Mouse (Mus musculus): ENCODE results near the gene Pmpca. TPM values are rescaled to one million over a fixed set of nuclear protein-coding genes. Genes with fewer than 3 reads are reported as not detected.

Gene Pmpca
- polyA plus RNA-seq, 1 experiment from 2014 or later = 90.0 TPM

- Histone ChIP-seq H3K9ac (no peak overlapping the region), H3K4me3 (no peak overlapping the region), H3K36me3 (no peaks in the 10 kb centered on the region), H3K9me3 (no peaks in the 10 kb centered on the region), H3K27ac (replicated peaks) (no peak overlapping the region), H3K27me3 (no peaks in the 10 kb centered on the region), H3K4me1 (replicated peaks) (peaks cover 15% of the 10 kb centered on the region), H3K4me2 (no peak overlapping the region)
- no peak for ATAC-seq (ENCODE audit: low FRiP score, low read depth)
- WGBS = 82% methylated on average over 7 of the region's 7 CpGs
Observed at GRCm38 (mm10) chr2:26356678-26357077, 32.5 kb upstream of the Pmpca start.

DNA sequence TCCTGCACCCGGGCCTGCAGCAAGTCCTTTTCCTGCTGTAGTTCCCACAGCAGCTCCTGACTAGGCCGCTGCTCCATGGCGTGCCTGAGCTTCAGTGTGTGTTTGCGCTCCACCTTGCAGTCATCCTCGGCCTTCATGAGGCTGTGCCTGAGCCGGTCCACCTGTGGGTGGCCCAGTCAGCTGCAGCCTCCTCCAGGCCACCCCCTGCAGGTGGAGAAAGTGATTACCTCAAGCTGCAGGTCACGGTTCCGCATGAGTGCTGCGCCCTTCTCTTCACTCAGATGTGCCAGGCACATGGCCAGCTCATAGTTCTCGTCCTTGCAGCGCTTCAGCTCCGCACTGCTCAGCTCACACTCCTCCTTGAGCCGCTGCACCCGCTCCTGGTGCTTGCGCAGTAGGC is 31.7 kb upstream of the Pmpca start:
- no peak for ATAC-seq (ENCODE audit: low FRiP score, low read depth)
- H3K9ac ChIP-seq = no peak overlapping the region
- no peaks in the 10 kb centered on the region for H3K27me3 ChIP-seq
- H3K36me3 ChIP-seq = no peaks in the 10 kb centered on the region
- 60% methylated on average over 15 of the region's 15 CpGs for WGBS
- peaks cover 14% of the 10 kb centered on the region for H3K4me1 ChIP-seq (replicated peaks)
- H3K4me2 ChIP-seq = no peak overlapping the region
- H3K4me3 ChIP-seq = no peak overlapping the region
- H3K27ac ChIP-seq (replicated peaks) = no peak overlapping the region
- H3K9me3 ChIP-seq = no peaks in the 10 kb centered on the region

- Histone ChIP-seq H3K4me2 (no peak overlapping the region), H3K9me3 (no peaks in the 10 kb centered on the region), H3K27ac (replicated peaks) (no peak overlapping the region), H3K9ac (no peak overlapping the region), H3K4me1 (replicated peaks) (peaks cover under 1% of the 10 kb centered on the region; the same call in 1 of the 2 replicates), H3K36me3 (peaks cover 5% of the 10 kb centered on the region; the same call in 1 of the 2 replicates), H3K27me3 (no peaks in the 10 kb centered on the region), H3K4me3 (no peak overlapping the region)
- no peak for ATAC-seq (ENCODE audit: low FRiP score, low read depth)
- WGBS = 87% methylated on average over 13 of the region's 13 CpGs
Observed at GRCm38 (mm10) chr2:26358667-26359320, 30.3 kb upstream of the Pmpca start.

GRCm38 (mm10) chr2:26359983-26360382 is 29.2 kb upstream of the Pmpca start:
- H3K4me3 ChIP-seq = no peak overlapping the region
- no peak overlapping the region for H3K9ac ChIP-seq
- H3K9me3 ChIP-seq = no peaks in the 10 kb centered on the region
- H3K4me2 ChIP-seq = no peak overlapping the region
- no peak overlapping the region for H3K27ac ChIP-seq (replicated peaks)
- 87% methylated on average over 6 of the region's 6 CpGs for WGBS
- H3K27me3 ChIP-seq = no peaks in the 10 kb centered on the region
- no peak for ATAC-seq (ENCODE audit: low FRiP score, low read depth)
- no peaks in the 10 kb centered on the region for H3K4me1 ChIP-seq (replicated peaks)
- H3K36me3 ChIP-seq = peaks cover 12% of the 10 kb centered on the region

DNA sequence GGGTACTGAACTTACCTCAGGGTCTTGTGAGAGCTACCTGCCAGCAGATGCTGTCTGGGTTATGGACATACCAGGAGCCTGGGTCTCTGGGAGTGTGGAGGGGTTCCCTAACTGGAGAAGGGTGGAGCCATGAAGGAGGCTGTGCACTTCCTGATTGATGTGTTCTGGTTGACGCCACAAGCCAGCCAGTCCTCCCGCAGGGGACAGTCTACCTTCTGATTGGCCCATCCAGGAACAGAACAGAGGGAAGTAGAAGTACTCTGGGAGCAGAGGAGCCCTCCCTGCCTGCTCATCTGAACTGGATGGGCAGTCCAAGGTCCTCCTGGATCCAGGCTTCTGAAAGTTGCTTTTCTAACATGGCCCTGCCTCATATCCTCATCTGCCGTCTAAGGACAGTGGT is 28.4 kb upstream of the Pmpca start, which contains the start of gene Card9:
TSS of gene Card9 (minus strand) at position 147 of the 400 bp plus-strand sequence.
- H3K4me3 ChIP-seq = no peak within 1 kb of the TSS
- no peak within 1 kb of the TSS for H3K27ac ChIP-seq (replicated peaks)
- H3K36me3 ChIP-seq = peaks cover 18% of the 10 kb centered on the region
- H3K9ac ChIP-seq = no peak within 1 kb of the TSS
- no peak for ATAC-seq (ENCODE audit: low FRiP score, low read depth)
- WGBS = 56% methylated on average over 3 of the region's 3 CpGs
- no peaks in the 10 kb centered on the region for H3K9me3 ChIP-seq
- no peak within 1 kb of the TSS for H3K4me2 ChIP-seq
- H3K4me1 ChIP-seq (replicated peaks) = no peaks in the 10 kb centered on the region
- H3K27me3 ChIP-seq = no peaks in the 10 kb centered on the region

GRCm38 (mm10) chr2:26362991-26363390 is 26.1 kb upstream of the Pmpca start:
- Histone ChIP-seq H3K27me3 (no peaks in the 10 kb centered on the region), H3K4me2 (no peak overlapping the region), H3K4me1 (replicated peaks) (no peaks in the 10 kb centered on the region), H3K27ac (replicated peaks) (no peak overlapping the region), H3K36me3 (peaks cover 40% of the 10 kb centered on the region), H3K4me3 (no peak overlapping the region), H3K9ac (no peak overlapping the region), H3K9me3 (no peaks in the 10 kb centered on the region)
- WGBS = 84% methylated on average over 5 of the region's 5 CpGs
- no peak for ATAC-seq (ENCODE audit: low FRiP score, low read depth)

DNA sequence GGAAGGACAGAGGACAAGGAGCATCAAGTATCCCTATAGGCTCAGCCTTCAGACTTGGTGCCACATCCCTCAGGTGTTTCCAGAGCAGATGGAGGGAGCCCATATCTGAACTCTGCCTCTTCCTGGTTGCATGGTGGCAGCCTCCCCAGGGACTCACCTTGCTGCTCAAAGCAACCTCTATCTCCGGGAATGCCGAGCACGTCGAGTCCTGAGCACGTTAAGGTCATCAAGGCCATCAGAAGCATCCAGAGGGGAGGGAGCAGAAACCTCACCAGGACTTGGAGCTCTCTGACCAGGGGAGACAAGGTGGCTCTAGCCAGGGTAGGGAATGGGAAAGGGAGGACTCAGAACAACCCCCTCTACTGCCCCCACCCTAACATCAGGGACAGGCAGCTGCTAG is 25.7 kb upstream of the Pmpca start:
- Histone ChIP-seq H3K36me3 (peaks cover 45% of the 10 kb centered on the region), H3K4me3 (no peak overlapping the region), H3K4me2 (no peak overlapping the region), H3K9me3 (no peaks in the 10 kb centered on the region), H3K9ac (no peak overlapping the region), H3K27me3 (no peaks in the 10 kb centered on the region), H3K4me1 (replicated peaks) (no peaks in the 10 kb centered on the region), H3K27ac (replicated peaks) (no peak overlapping the region)
- no peak for ATAC-seq (ENCODE audit: low FRiP score, low read depth)
- 90% methylated on average over 5 of the region's 5 CpGs for WGBS

GRCm38 (mm10) chr2:26364738-26365465 is 24.2 kb upstream of the Pmpca start:
- Histone ChIP-seq H3K27me3 (no peaks in the 10 kb centered on the region), H3K9ac (no peak overlapping the region), H3K4me2 (no peak overlapping the region), H3K9me3 (no peaks in the 10 kb centered on the region), H3K27ac (replicated peaks) (no peak overlapping the region), H3K36me3 (peaks cover 57% of the 10 kb centered on the region), H3K4me1 (replicated peaks) (no peaks in the 10 kb centered on the region), H3K4me3 (no peak overlapping the region)
- 79% methylated on average over 10 of the region's 10 CpGs for WGBS
- ATAC-seq (ENCODE audit: low FRiP score, low read depth) = no peak

- ATAC-seq (ENCODE audit: low FRiP score, low read depth) = no peak
- WGBS = 97% methylated on average over 6 of the region's 6 CpGs
- Histone ChIP-seq H3K4me2 (no peak overlapping the region), H3K27ac (replicated peaks) (no peak overlapping the region), H3K9ac (no peak overlapping the region), H3K4me1 (replicated peaks) (no peaks in the 10 kb centered on the region), H3K27me3 (no peaks in the 10 kb centered on the region), H3K4me3 (no peak overlapping the region), H3K36me3 (peaks cover 84% of the 10 kb centered on the region), H3K9me3 (no peaks in the 10 kb centered on the region)
Observed at GRCm38 (mm10) chr2:26367911-26368310, 21.2 kb upstream of the Pmpca start.

- 88% methylated on average over 1 of the region's 1 CpGs for WGBS
- no peak overlapping the region for H3K4me3 ChIP-seq
- H3K36me3 ChIP-seq = peaks cover 86% of the 10 kb centered on the region
- H3K9ac ChIP-seq = no peak overlapping the region
- no peaks in the 10 kb centered on the region for H3K27me3 ChIP-seq
- H3K27ac ChIP-seq (replicated peaks) = no peak overlapping the region
- ATAC-seq (ENCODE audit: low FRiP score, low read depth) = no peak
- no peaks in the 10 kb centered on the region for H3K9me3 ChIP-seq
- no peak overlapping the region for H3K4me2 ChIP-seq
- no peaks in the 10 kb centered on the region for H3K4me1 ChIP-seq (replicated peaks)
Observed at GRCm38 (mm10) chr2:26368572-26368971, 20.6 kb upstream of the Pmpca start.

- 96% methylated on average over 8 of the region's 8 CpGs for WGBS
- Histone ChIP-seq H3K27ac (replicated peaks) (no peak overlapping the region), H3K27me3 (no peaks in the 10 kb centered on the region), H3K4me1 (replicated peaks) (no peaks in the 10 kb centered on the region), H3K4me2 (no peak overlapping the region), H3K4me3 (no peak overlapping the region), H3K9me3 (no peaks in the 10 kb centered on the region), H3K9ac (no peak overlapping the region), H3K36me3 (peaks cover 92% of the 10 kb centered on the region)
- ATAC-seq (ENCODE audit: low FRiP score, low read depth) = no peak
Observed at GRCm38 (mm10) chr2:26372396-26372795, 16.7 kb upstream of the Pmpca start.

- peak within 1 kb of the TSS; percentile 85 for H3K4me2 ChIP-seq
- peak; percentile 97 for ATAC-seq (ENCODE audit: low FRiP score, low read depth)
- H3K27me3 ChIP-seq = no peaks in the 10 kb centered on the region
- peaks cover 55% of the 10 kb centered on the region for H3K36me3 ChIP-seq
- H3K9me3 ChIP-seq = no peaks in the 10 kb centered on the region
- under 1% methylated on average over 38 of the region's 38 CpGs for WGBS
- peak within 1 kb of the TSS; percentile 67 for H3K9ac ChIP-seq
- H3K27ac ChIP-seq (replicated peaks) = peak within 1 kb of the TSS; percentile 68
- H3K4me1 ChIP-seq (replicated peaks) = peaks cover 18% of the 10 kb centered on the region
- H3K4me3 ChIP-seq = peak within 1 kb of the TSS; percentile 71
Observed at GRCm38 (mm10) chr2:26380131-26380771, 8.9 kb upstream of the Pmpca start, which contains the start of gene Snapc4. Gene Snapc4, minus strand, starts transcription at chr2:26380653.

All from hindbrain, embryonic 15.5 days (tissue).